Mouse (Mus musculus): ENCODE results near the gene Lrp1.

Lrp1 gene

GRCm38 (mm10) chr10:127594930-127595715 is 25.8 kb downstream of the Lrp1 start:
- DNase-seq (ENCODE audit: inconsistent age in 2 of 2, low spot score in 1 of 2): no peak

GRCm38 (mm10) chr10:127594405-127594804 is 26.5 kb downstream of the Lrp1 start:
- DNase-seq (ENCODE audit: inconsistent age in 2 of 2, low spot score in 1 of 2): peak in 1 of 2 experiments; percentile 64

GRCm38 (mm10) chr10:127592850-127593249 is 28.1 kb downstream of the Lrp1 start:
- no peak for DNase-seq (ENCODE audit: inconsistent age in 2 of 2, low spot score in 1 of 2)

- DNase-seq (ENCODE audit: inconsistent age in 2 of 2, low spot score in 1 of 2): peak in 1 of 2 experiments; percentile 56
Observed at GRCm38 (mm10) chr10:127592423-127592822, 28.5 kb downstream of the Lrp1 start.

GRCm38 (mm10) chr10:127591514-127591913 is 29.4 kb downstream of the Lrp1 start:
- DNase-seq (ENCODE audit: inconsistent age in 2 of 2, low spot score in 1 of 2): peak in 1 of 2 experiments; percentile 71

GRCm38 (mm10) chr10:127590831-127591451 is 30.0 kb downstream of the Lrp1 start:
- DNase-seq (ENCODE audit: inconsistent age in 2 of 2, low spot score in 1 of 2): no peak

GRCm38 (mm10) chr10:127590256-127590655 is 30.7 kb downstream of the Lrp1 start:
- DNase-seq (ENCODE audit: inconsistent age in 2 of 2, low spot score in 1 of 2): no peak

- DNase-seq (ENCODE audit: inconsistent age in 2 of 2, low spot score in 1 of 2): no peak
Observed at GRCm38 (mm10) chr10:127587776-127588175, 33.2 kb downstream of the Lrp1 start.

- no peak for DNase-seq (ENCODE audit: inconsistent age in 2 of 2, low spot score in 1 of 2)
Observed at GRCm38 (mm10) chr10:127586209-127586608, 34.7 kb downstream of the Lrp1 start.

- no peak for DNase-seq (ENCODE audit: inconsistent age in 2 of 2, low spot score in 1 of 2)
Observed at GRCm38 (mm10) chr10:127585598-127585997, 35.4 kb downstream of the Lrp1 start.

GRCm38 (mm10) chr10:127583649-127584048 is 37.3 kb downstream of the Lrp1 start:
- no peak for DNase-seq (ENCODE audit: inconsistent age in 2 of 2, low spot score in 1 of 2)

- DNase-seq (ENCODE audit: inconsistent age in 2 of 2, low spot score in 1 of 2): peak; percentile 66 to 81
Observed at GRCm38 (mm10) chr10:127581291-127581690, 39.7 kb downstream of the Lrp1 start.

- DNase-seq (ENCODE audit: inconsistent age in 2 of 2, low spot score in 1 of 2): no peak
Observed at GRCm38 (mm10) chr10:127577982-127578381, 43.0 kb downstream of the Lrp1 start.

- peak in 1 of 2 experiments; percentile 69 for DNase-seq (ENCODE audit: inconsistent age in 2 of 2, low spot score in 1 of 2)
Observed at GRCm38 (mm10) chr10:127577156-127577555, 43.8 kb downstream of the Lrp1 start.

- DNase-seq (ENCODE audit: inconsistent age in 2 of 2, low spot score in 1 of 2): peak; percentile 87 to 96
Observed at GRCm38 (mm10) chr10:127576381-127576961, 44.5 kb downstream of the Lrp1 start.

- no peak for DNase-seq (ENCODE audit: inconsistent age in 2 of 2, low spot score in 1 of 2)
Observed at GRCm38 (mm10) chr10:127575741-127576140, 45.2 kb downstream of the Lrp1 start.

- peak in 1 of 2 experiments; percentile 57 for DNase-seq (ENCODE audit: inconsistent age in 2 of 2, low spot score in 1 of 2)
Observed at GRCm38 (mm10) chr10:127572281-127572680, 48.7 kb downstream of the Lrp1 start.

GRCm38 (mm10) chr10:127570937-127571641 is 49.9 kb downstream of the Lrp1 start:
- peak in 1 of 2 experiments; percentile 79 for DNase-seq (ENCODE audit: inconsistent age in 2 of 2, low spot score in 1 of 2)

GRCm38 (mm10) chr10:127570384-127570783 is 50.6 kb downstream of the Lrp1 start:
- peak in 1 of 2 experiments; percentile 47 for DNase-seq (ENCODE audit: inconsistent age in 2 of 2, low spot score in 1 of 2)

- DNase-seq (ENCODE audit: inconsistent age in 2 of 2, low spot score in 1 of 2): peak; percentile 75 to 94
Observed at GRCm38 (mm10) chr10:127569450-127569849, 51.5 kb downstream of the Lrp1 start.

Measured in adrenal gland, adult (tissue).